Mouse (Mus musculus): Measurements from ENCODE around the gene Gadd45gip1. TPM values are rescaled to one million over a fixed set of nuclear protein-coding genes. Genes with fewer than 3 reads are reported as not detected.
A peak's percentile ranks its signal among the peaks of the same experiment; 100 is the strongest.

Gene Gadd45gip1
- total RNA-seq, 2 experiments from 2014 or later, result 26.3 to 26.9 TPM

Small RNA genes lying within 50 kb of the gene (microRNA-seq; reads per million reads assigned to microRNA genes)
- 7.9 reads per million, percentile 25 among the genes with 10 or more reads in this experiment for gene Mir7069

Other genes starting within 250 kb of the Gadd45gip1 start
- 10 to 100 TPM in 1 of 2 experiments, 1 to 10 TPM in 1; 5.6 to 27.6 TPM for gene Ier2, start 168.7 kb upstream of the Gadd45gip1 start, total RNA-seq (2021)
- gene Trmt1, start 145.2 kb upstream of the Gadd45gip1 start, total RNA-seq (2021), result 100 to 1,000 TPM in 1 of 2 experiments, 10 to 100 TPM in 1; 84.5 to 124 TPM
- 10 to 100 TPM; 94.2 to 99.7 TPM for gene Nacc1, start 143.7 kb upstream of the Gadd45gip1 start, total RNA-seq (2021)
- gene Lyl1, start 130.1 kb upstream of the Gadd45gip1 start, total RNA-seq (2021), result 1 to 10 TPM; 2.4 to 3.4 TPM
- not detected for gene G430095P16Rik, start 108.5 kb upstream of the Gadd45gip1 start, total RNA-seq (2021)
- gene Nfix, start 31.2 kb upstream of the Gadd45gip1 start, total RNA-seq (2021), result 100 to 1,000 TPM; 303 to 353 TPM
- gene Dand5, start 8.7 kb upstream of the Gadd45gip1 start, total RNA-seq (2021), result 10 to 100 TPM; 10.3 to 10.9 TPM
- gene Rad23a, start 9.1 kb downstream of the Gadd45gip1 start, total RNA-seq (2021), result 10 to 100 TPM; 77.9 to 78.8 TPM
- gene Calr, start 15.4 kb downstream of the Gadd45gip1 start, total RNA-seq (2021), result 100 to 1,000 TPM; 435 to 511 TPM
- 10 to 100 TPM; 46.2 to 47.8 TPM for gene Farsa, start 25.5 kb downstream of the Gadd45gip1 start, total RNA-seq (2021)
- gene Syce2, start 40.6 kb downstream of the Gadd45gip1 start, total RNA-seq (2021), result 1 to 10 TPM; 8.3 TPM
- gene Gcdh, start 62.4 kb downstream of the Gadd45gip1 start, total RNA-seq (2021), result 10 to 100 TPM; 29.6 to 42.4 TPM
- gene Klf1, start 70.4 kb downstream of the Gadd45gip1 start, total RNA-seq (2021), result not detected
- gene Dnase2a, start 77.0 kb downstream of the Gadd45gip1 start, total RNA-seq (2021), result 1 to 10 TPM; 3.1 to 4.1 TPM
- 10 to 100 TPM; 85.9 to 94.2 TPM for gene Mast1, start 105.8 kb downstream of the Gadd45gip1 start, total RNA-seq (2021)
- gene Rtbdn, start 115.5 kb downstream of the Gadd45gip1 start, total RNA-seq (2021), result 1 to 10 TPM in 1 of 2 experiments, under 1 TPM in 1; 0.84 to 1.7 TPM
- 1 to 10 TPM in 1 of 2 experiments, not detected in 1; 1.6 TPM for gene Gm49661, start 137.9 kb downstream of the Gadd45gip1 start, total RNA-seq (2021)
- gene Prdx2, start 138.1 kb downstream of the Gadd45gip1 start, total RNA-seq (2021), result 100 to 1,000 TPM; 324 to 340 TPM
- gene Rnaseh2a, start 138.2 kb downstream of the Gadd45gip1 start, total RNA-seq (2021), result 10 to 100 TPM; 41.2 to 55.4 TPM
- 100 to 1,000 TPM in 1 of 2 experiments, 10 to 100 TPM in 1; 43.2 to 133 TPM for gene Junb, start 147.2 kb downstream of the Gadd45gip1 start, total RNA-seq (2021)
- 10 to 100 TPM in 1 of 2 experiments, 1 to 10 TPM in 1; 8.2 to 10.0 TPM for gene Hook2, start 159.1 kb downstream of the Gadd45gip1 start, total RNA-seq (2021)
- not detected for gene Best2, start 183.0 kb downstream of the Gadd45gip1 start, total RNA-seq (2021)
- gene Asna1, start 193.8 kb downstream of the Gadd45gip1 start, total RNA-seq (2021), result 100 to 1,000 TPM; 119 to 143 TPM
- 100 to 1,000 TPM; 124 to 132 TPM for gene Trir, start 195.3 kb downstream of the Gadd45gip1 start, total RNA-seq (2021)
- 100 to 1,000 TPM; 160 to 169 TPM for gene Tnpo2, start 205.4 kb downstream of the Gadd45gip1 start, total RNA-seq (2021)
- gene Fbxw9, start 228.5 kb downstream of the Gadd45gip1 start, total RNA-seq (2021), result 10 to 100 TPM; 21.7 to 22.8 TPM
- not detected for gene Gm5741, start 236.5 kb downstream of the Gadd45gip1 start, total RNA-seq (2021)
- 10 to 100 TPM; 64.4 to 68.5 TPM for gene Dhps, start 240.2 kb downstream of the Gadd45gip1 start, total RNA-seq (2021)
- 10 to 100 TPM; 48.2 to 54.8 TPM for gene Wdr83os, start 249.2 kb downstream of the Gadd45gip1 start, total RNA-seq (2021)
- gene Wdr83, start 249.8 kb downstream of the Gadd45gip1 start, total RNA-seq (2021), result 10 to 100 TPM; 26.0 to 28.9 TPM